Mouse (Mus musculus): Measurements from ENCODE around the gene Rpl13a. TPM values are rescaled to one million over a fixed set of nuclear protein-coding genes. Genes with fewer than 3 reads are reported as not detected.
A peak's percentile ranks its signal among the peaks of the same experiment; 100 is the strongest.

Gene Rpl13a
- polyA plus RNA-seq, 1 experiment from 2014 or later: 977 TPM

DNA sequence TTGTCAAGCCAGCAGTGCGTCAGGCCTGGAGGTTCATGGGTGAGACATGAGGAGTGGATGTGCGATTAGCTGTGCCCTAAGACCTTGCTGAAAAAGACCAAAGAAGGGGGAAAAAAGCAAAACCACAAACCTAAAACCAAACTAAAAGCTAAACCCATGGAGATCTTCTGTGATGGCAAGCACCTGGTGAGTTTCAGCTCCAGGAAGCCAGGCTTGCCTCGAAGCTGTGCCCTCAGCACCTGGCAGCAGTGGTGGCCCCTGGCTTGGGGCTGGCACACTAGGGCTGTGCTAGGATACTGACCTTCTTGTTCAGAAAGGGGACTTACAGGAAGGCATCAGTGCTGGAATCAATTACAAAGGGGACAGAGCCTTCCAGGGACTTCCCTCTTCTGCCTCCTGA is 12.8 kb upstream of the Rpl13a start:
- Histone ChIP-seq H3K4me3 (no peak overlapping the region), H3K4me2 (replicated peaks) (no peak overlapping the region), H3K4me1 (peaks cover 4% of the 10 kb centered on the region), H3K27me3 (peaks cover 12% of the 10 kb centered on the region), H3K36me3 (peaks cover 42% of the 10 kb centered on the region), H3K9ac (no peak overlapping the region), H3K9me3 (replicated peaks) (no peaks in the 10 kb centered on the region), H3K27ac (no peak overlapping the region)
- ATAC-seq (ENCODE audit: low FRiP score): no peak
- 92% methylated on average over 3 of the region's 3 CpGs for WGBS

DNA sequence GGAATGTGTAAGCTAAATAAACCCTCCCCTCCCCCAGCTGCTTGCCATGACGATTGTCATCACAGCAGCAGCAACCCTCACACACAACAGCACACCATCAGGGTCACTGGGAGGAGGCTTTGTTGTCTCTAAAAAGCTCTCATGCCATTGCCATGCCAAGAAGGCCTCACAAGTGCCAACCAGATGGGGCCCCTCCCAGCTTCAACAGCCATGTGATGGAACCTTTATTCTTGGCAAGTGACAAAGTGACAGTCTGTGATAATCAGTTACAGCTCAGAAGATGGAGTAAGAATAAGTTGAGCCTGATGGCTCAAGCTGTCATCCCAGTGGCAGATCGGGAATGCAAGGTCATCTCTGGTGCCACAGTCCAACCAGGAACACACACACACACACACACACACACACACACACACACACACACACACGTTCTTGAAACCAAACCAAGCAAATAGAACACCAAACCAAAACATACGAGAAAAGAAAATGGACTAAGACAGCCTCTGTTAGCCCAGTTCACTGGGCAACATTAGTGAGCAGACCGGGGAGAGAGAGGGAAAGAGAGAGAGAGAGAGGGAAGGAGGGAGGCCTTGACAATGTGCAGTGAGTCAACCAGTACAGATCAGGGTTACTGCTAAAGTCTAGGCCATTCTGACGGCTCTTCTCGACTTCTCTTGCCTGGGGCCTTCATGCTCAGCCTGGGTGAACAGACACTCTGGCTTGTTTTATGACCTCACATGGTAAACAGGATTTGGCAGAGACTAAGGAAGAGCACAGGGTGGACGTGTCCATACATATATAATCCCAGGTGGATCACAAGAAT is 11.6 kb upstream of the Rpl13a start:
- ATAC-seq (ENCODE audit: low FRiP score): no peak
- H3K27ac ChIP-seq: no peak overlapping the region
- peaks cover 34% of the 10 kb centered on the region for H3K36me3 ChIP-seq
- H3K9me3 ChIP-seq (replicated peaks): no peaks in the 10 kb centered on the region
- H3K27me3 ChIP-seq: peaks cover 22% of the 10 kb centered on the region
- no peak overlapping the region for H3K4me2 ChIP-seq (replicated peaks)
- H3K9ac ChIP-seq: no peak overlapping the region
- 84% methylated on average over 8 of the region's 8 CpGs for WGBS
- H3K4me3 ChIP-seq: no peak overlapping the region
- H3K4me1 ChIP-seq: peaks cover 13% of the 10 kb centered on the region

DNA sequence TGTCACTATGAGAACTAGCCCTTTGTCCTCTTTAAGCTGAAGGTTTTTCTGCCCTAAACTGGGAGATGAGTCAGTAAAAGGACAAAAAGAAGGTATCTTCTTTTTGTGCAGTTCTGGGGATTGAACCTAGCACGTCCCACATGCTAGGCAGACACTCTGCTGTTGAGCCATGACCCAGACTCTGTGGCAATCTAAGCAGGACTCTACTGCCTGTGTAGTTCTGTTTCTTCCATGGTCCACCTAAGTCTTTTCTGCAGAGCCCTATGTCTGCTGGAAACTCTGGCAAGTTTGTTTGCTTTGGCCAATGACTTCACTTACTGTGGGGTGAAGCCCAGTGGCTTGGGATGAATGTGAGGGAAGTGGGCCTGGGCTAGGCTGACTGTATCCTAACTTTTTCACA is 9.8 kb upstream of the Rpl13a start:
- Histone ChIP-seq H3K4me2 (replicated peaks) (no peak overlapping the region), H3K4me1 (peaks cover 13% of the 10 kb centered on the region), H3K27me3 (peaks cover 26% of the 10 kb centered on the region), H3K4me3 (no peak overlapping the region), H3K27ac (no peak overlapping the region), H3K9ac (no peak overlapping the region), H3K36me3 (peaks cover 16% of the 10 kb centered on the region; the same call in 1 of the 2 replicates), H3K9me3 (replicated peaks) (no peaks in the 10 kb centered on the region)
- ATAC-seq (ENCODE audit: low FRiP score): no peak
- WGBS: 73% methylated on average over 1 of the region's 1 CpGs

DNA sequence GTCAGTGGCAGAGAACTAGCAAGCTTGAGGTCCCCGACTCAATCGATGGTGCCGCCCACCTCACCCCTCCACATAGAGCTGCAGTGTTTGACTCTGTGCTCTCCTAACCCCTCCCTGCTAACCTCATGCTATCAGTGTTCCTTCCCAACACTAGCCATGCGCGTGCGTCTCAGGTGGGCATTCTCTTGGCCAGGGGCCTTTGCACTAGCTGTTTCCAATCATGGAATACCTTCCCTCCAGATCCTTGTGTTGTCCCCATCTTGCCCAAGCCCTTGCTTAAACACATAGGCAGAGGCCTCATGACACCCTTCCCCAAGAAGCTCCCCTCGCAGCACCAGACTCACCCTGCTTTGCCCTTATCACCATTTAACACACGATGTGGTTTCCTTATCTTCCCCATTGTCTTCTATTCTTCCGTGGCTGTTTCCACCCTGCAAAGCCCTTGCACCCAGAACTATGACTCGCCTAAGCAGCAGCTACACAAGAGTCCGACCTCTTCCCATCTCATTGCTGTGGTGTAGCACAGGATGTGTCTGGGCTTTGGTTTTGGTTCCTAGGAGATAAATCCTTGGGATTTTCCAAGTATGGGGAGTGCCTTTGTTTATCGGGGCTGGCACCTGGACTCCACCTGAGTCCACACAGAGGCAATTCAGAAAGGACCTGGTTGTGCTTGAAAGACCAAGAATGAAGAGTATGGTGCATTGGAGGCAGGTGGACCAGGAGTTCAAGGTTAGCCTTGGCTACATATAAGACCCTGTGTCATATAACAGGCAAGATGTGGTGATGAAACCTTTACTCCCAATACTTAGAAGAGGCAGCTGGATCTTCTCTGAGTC is 8.8 kb upstream of the Rpl13a start:
- Histone ChIP-seq H3K27me3 (peaks cover 26% of the 10 kb centered on the region), H3K36me3 (peaks cover 6% of the 10 kb centered on the region; the same call in 1 of the 2 replicates), H3K27ac (0 out of 2 replicates have a peak overlapping the region, but pooled peaks have one; percentile 12), H3K9me3 (replicated peaks) (no peaks in the 10 kb centered on the region), H3K4me1 (peaks cover 13% of the 10 kb centered on the region), H3K4me3 (no peak overlapping the region), H3K4me2 (replicated peaks) (no peak overlapping the region), H3K9ac (no peak overlapping the region)
- no peak for ATAC-seq (ENCODE audit: low FRiP score)
- WGBS: 86% methylated on average over 12 of the region's 12 CpGs

DNA sequence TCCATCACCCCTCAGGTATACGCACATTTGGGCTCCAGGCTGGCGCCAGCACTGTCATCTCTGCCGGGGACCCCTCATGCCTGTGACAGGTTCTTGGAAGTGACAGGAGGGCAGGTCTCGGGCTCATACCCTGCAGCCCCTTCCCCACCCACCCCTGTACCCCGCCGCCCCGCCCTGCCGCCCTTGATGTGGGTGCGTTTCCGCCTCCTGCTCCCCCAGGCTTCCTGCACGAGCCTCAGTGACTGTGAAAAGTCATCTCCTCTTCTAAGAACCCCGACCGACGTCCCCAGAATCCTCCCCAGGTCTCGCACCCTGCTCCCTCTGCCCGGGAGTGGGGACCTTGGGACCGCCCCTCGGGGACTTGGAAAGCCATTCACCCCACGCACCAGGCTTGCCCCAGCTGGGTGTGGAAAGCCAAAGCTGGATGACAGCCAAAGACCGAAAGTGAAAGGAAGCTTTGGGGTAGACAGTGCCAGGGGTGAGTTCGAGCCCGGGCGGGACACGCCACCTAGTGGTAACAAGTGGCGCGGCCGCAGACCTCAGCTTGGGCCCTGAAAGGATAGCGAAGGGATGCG is 7.5 kb upstream of the Rpl13a start, which contains the start of the genes Gm45713 and Flt3l:
Gm45713 (minus strand) TSS at position 239 of the 575 bp plus-strand sequence.
Flt3l (minus strand) TSS at position 440 of the 575 bp plus-strand sequence.
- ATAC-seq (ENCODE audit: low FRiP score): peak; percentile 74
- Histone ChIP-seq H3K4me1 (peaks cover 13% of the 10 kb centered on the region), H3K9me3 (replicated peaks) (no peaks in the 10 kb centered on the region), H3K4me2 (replicated peaks) (peak within 1 kb of the TSS; percentile 71), H3K36me3 (no peaks in the 10 kb centered on the region), H3K4me3 (peak within 1 kb of the TSS; percentile 43), H3K27ac (0 out of 2 replicates have a peak within 1 kb of the TSS, but pooled peaks have one; percentile 12), H3K27me3 (peaks cover 30% of the 10 kb centered on the region), H3K9ac (peak within 1 kb of the TSS; percentile 62)
- 4% methylated on average over 29 of the region's 29 CpGs for WGBS

DNA sequence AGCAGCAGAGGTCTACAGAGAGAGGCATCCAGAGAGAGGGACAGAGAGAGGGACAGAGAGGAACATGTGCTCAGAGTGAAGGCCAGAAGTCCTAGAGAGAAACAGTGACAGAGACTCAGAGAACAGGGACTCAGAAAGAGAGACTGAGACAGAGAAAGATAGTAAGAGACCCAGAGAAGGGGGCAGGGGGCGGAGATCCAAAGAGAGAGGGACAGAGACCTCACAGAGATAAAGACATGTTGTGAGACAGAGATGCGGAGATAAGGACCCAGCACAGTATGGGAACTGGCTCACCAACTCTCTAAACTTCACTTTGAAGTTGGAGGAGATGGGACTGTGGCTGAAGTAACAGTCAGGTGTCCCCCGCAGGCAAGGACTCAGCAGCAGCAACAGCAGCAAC is 6.8 kb upstream of the Rpl13a start:
- ATAC-seq (ENCODE audit: low FRiP score): no peak
- Histone ChIP-seq H3K9ac (no peak overlapping the region), H3K36me3 (no peaks in the 10 kb centered on the region), H3K27me3 (peaks cover 30% of the 10 kb centered on the region), H3K27ac (no peak overlapping the region), H3K4me2 (replicated peaks) (peak overlapping the region; percentile 71; the same call in 1 of the 2 replicates), H3K9me3 (replicated peaks) (no peaks in the 10 kb centered on the region), H3K4me1 (peaks cover 13% of the 10 kb centered on the region), H3K4me3 (peak overlapping the region; percentile 43; the same call in 1 of the 2 replicates)
- 71% methylated on average over 3 of the region's 3 CpGs for WGBS

DNA sequence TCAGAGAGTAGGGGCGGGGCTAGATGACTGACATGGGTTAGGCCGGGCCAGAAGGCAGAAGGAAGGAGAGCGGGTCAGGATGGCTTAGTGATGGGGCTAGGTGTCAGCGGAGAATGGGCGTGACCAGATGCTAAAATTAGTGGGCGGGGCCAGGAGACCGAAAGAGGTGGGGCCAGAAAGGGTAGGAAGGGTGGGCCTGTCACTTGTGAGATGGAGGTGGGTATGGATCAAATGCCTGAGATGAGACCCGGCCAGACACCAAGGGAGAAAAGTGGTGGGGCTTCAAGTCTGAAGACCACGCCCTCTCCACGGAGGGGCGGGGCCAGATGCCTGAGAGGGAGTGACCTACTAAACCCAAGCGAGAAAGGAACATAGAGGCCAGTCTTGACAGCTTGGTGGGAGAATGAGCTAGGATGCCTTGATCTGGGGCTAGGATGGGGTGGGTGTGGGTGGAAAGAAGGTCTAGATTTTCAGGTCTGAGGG is 6.0 kb upstream of the Rpl13a start:
- Histone ChIP-seq H3K9me3 (replicated peaks) (no peaks in the 10 kb centered on the region), H3K27me3 (peaks cover 30% of the 10 kb centered on the region), H3K4me3 (no peak overlapping the region), H3K4me2 (replicated peaks) (no peak overlapping the region), H3K27ac (no peak overlapping the region), H3K9ac (no peak overlapping the region), H3K4me1 (peaks cover 18% of the 10 kb centered on the region), H3K36me3 (no peaks in the 10 kb centered on the region)
- 9% methylated on average over 12 of the region's 12 CpGs for WGBS
- ATAC-seq (ENCODE audit: low FRiP score): no peak

DNA sequence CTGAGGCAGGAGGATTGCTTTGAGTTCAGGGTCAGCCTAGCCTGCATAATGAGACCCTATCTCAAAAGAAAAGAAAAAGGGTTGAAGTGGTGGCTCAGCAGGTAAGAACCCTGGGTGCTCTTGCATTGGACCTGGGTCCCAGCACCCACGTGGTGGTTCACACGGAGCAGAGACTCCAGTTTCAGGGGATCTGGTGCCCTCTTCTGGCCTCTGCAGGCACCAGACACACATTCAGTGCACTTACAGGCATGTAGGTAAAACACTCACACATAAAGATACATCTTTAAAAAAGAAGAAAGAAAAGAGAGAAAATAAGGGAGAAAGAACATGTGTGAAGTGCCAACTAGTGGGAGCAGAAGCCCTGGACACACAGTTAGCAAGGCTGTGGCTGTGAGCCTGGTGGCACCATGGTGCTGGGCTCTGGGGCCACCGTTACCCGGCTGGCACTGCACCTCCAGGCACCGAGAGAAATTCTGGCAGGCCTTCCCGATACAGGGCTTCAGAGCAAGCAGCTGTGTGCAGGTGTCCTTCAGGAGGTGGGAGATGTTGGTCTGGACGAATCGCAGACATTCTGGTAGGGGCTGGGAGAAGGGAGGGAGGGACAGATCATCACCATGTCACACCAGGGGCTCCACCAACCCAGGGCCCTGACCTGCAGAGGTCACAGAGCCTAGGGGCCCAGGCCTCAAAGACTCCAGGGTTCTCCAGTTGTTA is 5.0 kb upstream of the Rpl13a start:
- Histone ChIP-seq H3K27ac (no peak overlapping the region), H3K9me3 (replicated peaks) (no peaks in the 10 kb centered on the region), H3K9ac (no peak overlapping the region), H3K4me1 (peaks cover 22% of the 10 kb centered on the region), H3K4me2 (replicated peaks) (no peak overlapping the region), H3K36me3 (no peaks in the 10 kb centered on the region), H3K27me3 (peaks cover 30% of the 10 kb centered on the region), H3K4me3 (no peak overlapping the region)
- no peak for ATAC-seq (ENCODE audit: low FRiP score)
- WGBS: 80% methylated on average over 8 of the region's 8 CpGs

DNA sequence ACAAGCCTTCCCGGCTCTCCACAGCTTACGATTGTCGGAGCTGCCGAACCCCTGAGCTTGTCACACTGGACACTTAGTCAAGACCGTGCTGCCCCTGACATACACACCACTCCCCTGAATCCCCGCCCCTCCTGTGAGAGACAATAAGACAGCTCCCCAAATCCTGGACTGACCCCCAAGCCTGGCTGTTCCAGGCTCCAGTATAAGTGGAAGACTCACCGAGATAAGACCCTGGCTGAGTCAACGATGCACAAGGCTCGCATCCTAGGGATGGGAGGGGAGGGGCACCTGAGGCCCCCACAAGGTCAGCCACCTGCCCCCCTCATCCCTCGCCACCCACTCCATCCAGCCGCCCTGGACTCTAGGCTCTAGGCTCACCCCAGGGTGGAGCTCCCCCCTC is 3.3 kb upstream of the Rpl13a start:
- WGBS: 72% methylated on average over 11 of the region's 11 CpGs
- no peak overlapping the region for H3K4me3 ChIP-seq

DNA sequence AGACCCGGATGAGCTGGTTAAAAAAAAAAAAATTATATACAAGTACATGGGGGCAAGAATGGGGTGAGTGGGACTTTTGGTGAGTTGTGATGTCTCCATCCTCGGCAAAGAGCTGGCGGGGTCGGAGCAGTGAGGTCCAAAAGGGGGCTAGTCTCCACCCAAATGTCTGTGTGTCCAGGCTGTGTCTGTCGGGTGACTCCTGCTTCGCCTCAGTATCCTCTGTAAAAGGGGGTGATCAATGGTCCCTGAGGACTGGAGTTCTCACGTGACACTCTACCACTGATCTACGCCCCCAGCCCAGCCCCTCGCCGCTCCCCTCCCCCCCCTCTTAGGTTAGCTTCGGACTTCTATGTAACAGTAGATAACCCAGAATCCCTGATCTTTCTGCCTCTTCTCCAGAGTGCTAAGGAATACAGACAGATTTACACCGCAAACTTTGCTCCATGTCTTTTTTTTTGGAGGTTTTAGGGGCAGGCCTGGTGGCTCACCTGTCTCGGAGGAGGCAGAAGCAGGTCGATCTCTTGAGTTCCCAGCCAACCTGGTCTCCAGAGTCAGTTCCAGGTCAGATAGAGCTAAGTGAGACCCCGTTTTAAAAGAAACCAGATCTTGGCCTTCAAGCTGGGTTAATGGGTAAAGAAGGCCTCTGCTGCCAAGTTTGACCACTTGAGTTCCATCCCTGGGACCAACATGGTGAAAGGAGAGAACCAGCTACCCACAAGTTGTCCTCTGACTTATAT is 1.4 kb upstream of the Rpl13a start:
- Histone ChIP-seq H3K9me3 (replicated peaks) (no peaks in the 10 kb centered on the region), H3K36me3 (peaks cover 25% of the 10 kb centered on the region), H3K4me1 (peaks cover 30% of the 10 kb centered on the region), H3K4me2 (replicated peaks) (peak overlapping the region; percentile 60), H3K9ac (peak overlapping the region; percentile 69; the same call in 1 of the 2 replicates), H3K4me3 (peak overlapping the region; percentile 87), H3K27me3 (peaks cover 7% of the 10 kb centered on the region; the same call in 1 of the 2 replicates), H3K27ac (peak overlapping the region; percentile 92; the same call in 1 of the 2 replicates)
- ATAC-seq (ENCODE audit: low FRiP score): no peak
- WGBS: 54% methylated on average over 15 of the region's 15 CpGs

More for the DNA sequence above, 3.3 kb upstream of the Rpl13a start:
- no peak overlapping the region for H3K4me2 ChIP-seq (replicated peaks)
- no peak overlapping the region for H3K9ac ChIP-seq
- peaks cover 32% of the 10 kb centered on the region for H3K4me1 ChIP-seq
- peaks cover 22% of the 10 kb centered on the region for H3K27me3 ChIP-seq
- H3K27ac ChIP-seq: no peak overlapping the region
- ATAC-seq (ENCODE audit: low FRiP score): no peak
- H3K36me3 ChIP-seq: peaks cover 6% of the 10 kb centered on the region
- H3K9me3 ChIP-seq (replicated peaks): no peaks in the 10 kb centered on the region

DNA sequence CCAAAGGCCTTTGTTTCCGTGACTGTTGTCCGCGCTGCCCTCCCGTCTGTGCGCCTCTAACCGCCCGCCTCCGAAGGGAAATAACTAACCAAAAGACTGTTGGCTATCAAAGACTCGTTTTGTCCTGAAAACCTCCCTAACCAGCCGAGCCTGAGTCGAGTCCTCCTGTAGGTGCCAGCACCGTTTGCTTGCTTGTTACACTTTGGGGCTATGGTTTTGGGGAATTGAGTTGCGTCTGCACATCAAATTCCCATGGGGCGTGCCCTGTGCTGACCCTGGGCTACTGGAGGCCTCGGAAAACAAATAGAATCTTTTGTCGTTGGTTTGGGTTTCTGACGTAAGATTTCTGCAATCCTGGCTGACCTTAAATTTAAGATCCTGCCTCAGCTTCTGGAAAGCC is 757 bp upstream of the Rpl13a start:
- H3K4me2 ChIP-seq (replicated peaks): peak overlapping the region; percentile 60
- H3K27me3 ChIP-seq: peaks cover 4% of the 10 kb centered on the region; the same call in 1 of the 2 replicates
- H3K36me3 ChIP-seq: peaks cover 26% of the 10 kb centered on the region
- H3K9ac ChIP-seq: peak overlapping the region; percentile 69
- H3K9me3 ChIP-seq (replicated peaks): no peaks in the 10 kb centered on the region
- H3K27ac ChIP-seq: peak overlapping the region; percentile 92
- no peak for ATAC-seq (ENCODE audit: low FRiP score)
- peaks cover 34% of the 10 kb centered on the region for H3K4me1 ChIP-seq
- H3K4me3 ChIP-seq: peak overlapping the region; percentile 87
- WGBS: under 1% methylated on average over 17 of the region's 17 CpGs

All from hindbrain, embryonic 12.5 days (tissue).